Mouse (Mus musculus) midbrain, embryonic 12.5 days (tissue): ENCODE measurements at regions not wholly inside any gene's neighbourhood (a gene's known extent, or its start where the extent isn't known, plus 50 kb on each side); places are given as distances from the start of the nearest gene placed in this dataset.

Source experiments
- ATAC-seq: fragments of 200-750 bp; cut with Nextera tagmentation; 2 replicates; pipeline ENCODE4 v1.8.0; 2017; ENCODE audit warnings: low read depth, moderate TSS enrichment, moderate library complexity; ENCODE audit not compliant: low FRiP score
- H3K27ac ChIP-seq: fragments of 300-500 bp; sonication (generic); replicated peaks from 2 replicates; pipeline ENCODE4 v1.5.1; 2016; ENCODE audit warnings: mild to moderate bottlenecking
- H3K27me3 ChIP-seq: fragments of 300-500 bp; sonication (generic); 2 replicates; pipeline ENCODE4 v1.6.1; 2016; ENCODE audit warnings: mild to moderate bottlenecking
- H3K36me3 ChIP-seq: fragments of 300-500 bp; sonication (generic); 2 replicates; pipeline ENCODE4 v1.6.1; 2016
- H3K4me1 ChIP-seq: fragments of 300-500 bp; sonication (generic); 2 replicates; pipeline ENCODE4 v1.6.1; 2016
- H3K4me2 ChIP-seq: fragments of 300-500 bp; sonication (generic); replicated peaks from 2 replicates; pipeline ENCODE4 v1.6.1; 2016; ENCODE audit warnings: mild to moderate bottlenecking, moderate library complexity
- H3K4me3 ChIP-seq: fragments of 300-500 bp; sonication (generic); 2 replicates; pipeline ENCODE4 v1.5.1; 2016; ENCODE audit warnings: mild to moderate bottlenecking
- H3K9ac ChIP-seq: fragments of 300-500 bp; sonication (generic); replicated peaks from 2 replicates; pipeline ENCODE4 v1.6.1; 2016; ENCODE audit warnings: mild to moderate bottlenecking, moderate library complexity
- H3K9me3 ChIP-seq: fragments of 300-500 bp; sonication (generic); 2 replicates; pipeline ENCODE4 v1.6.1; 2016; ENCODE audit warnings: mild to moderate bottlenecking
- WGBS: fragments of 180-500 bp; shearing (Covaris S2); methylation state at CpG from one replicate; pipeline ENCODE4 v1.1.7; 2016; 5-methylcytosine and 5-hydroxymethylcytosine counted together

- no peaks in the 10 kb centered on the region for H3K36me3 ChIP-seq
- H3K4me3 ChIP-seq, result no peak overlapping the region
- no peak for ATAC-seq
- H3K4me1 ChIP-seq, result no peaks in the 10 kb centered on the region
- 85% methylated on average over 2 of the region's 2 CpGs for WGBS
- H3K9ac ChIP-seq, result no peak overlapping the region
- no peaks in the 10 kb centered on the region for H3K9me3 ChIP-seq
- H3K4me2 ChIP-seq, result no peak overlapping the region
- H3K27ac ChIP-seq, result no peak overlapping the region
- H3K27me3 ChIP-seq, result no peaks in the 10 kb centered on the region
Observed at GRCm38 (mm10) chr9:25414315-25414714, 67.0 kb upstream of the Eepd1 start.

- no peak overlapping the region for H3K27ac ChIP-seq
- H3K36me3 ChIP-seq, result no peaks in the 10 kb centered on the region
- no peaks in the 10 kb centered on the region for H3K27me3 ChIP-seq
- no peaks in the 10 kb centered on the region for H3K4me1 ChIP-seq
- 85% methylated on average over 1 of the region's 1 CpGs for WGBS
- no peak for ATAC-seq
- no peaks in the 10 kb centered on the region for H3K9me3 ChIP-seq
- H3K4me2 ChIP-seq, result no peak overlapping the region
- H3K9ac ChIP-seq, result no peak overlapping the region
- H3K4me3 ChIP-seq, result no peak overlapping the region
Observed at GRCm38 (mm10) chr9:25426941-25427340, 54.4 kb upstream of the Eepd1 start.

- H3K4me3 ChIP-seq, result no peak overlapping the region
- H3K4me1 ChIP-seq, result no peaks in the 10 kb centered on the region
- no peak for ATAC-seq
- H3K9ac ChIP-seq, result no peak overlapping the region
- no peak overlapping the region for H3K27ac ChIP-seq
- 86% methylated on average over 6 of the region's 6 CpGs for WGBS
- no peaks in the 10 kb centered on the region for H3K36me3 ChIP-seq
- no peak overlapping the region for H3K4me2 ChIP-seq
- H3K9me3 ChIP-seq, result no peaks in the 10 kb centered on the region
- no peaks in the 10 kb centered on the region for H3K27me3 ChIP-seq
Observed at GRCm38 (mm10) chr9:25429450-25430213, 51.7 kb upstream of the Eepd1 start.
